Mouse (Mus musculus): ENCODE results near the gene Smndc1.

DNA sequence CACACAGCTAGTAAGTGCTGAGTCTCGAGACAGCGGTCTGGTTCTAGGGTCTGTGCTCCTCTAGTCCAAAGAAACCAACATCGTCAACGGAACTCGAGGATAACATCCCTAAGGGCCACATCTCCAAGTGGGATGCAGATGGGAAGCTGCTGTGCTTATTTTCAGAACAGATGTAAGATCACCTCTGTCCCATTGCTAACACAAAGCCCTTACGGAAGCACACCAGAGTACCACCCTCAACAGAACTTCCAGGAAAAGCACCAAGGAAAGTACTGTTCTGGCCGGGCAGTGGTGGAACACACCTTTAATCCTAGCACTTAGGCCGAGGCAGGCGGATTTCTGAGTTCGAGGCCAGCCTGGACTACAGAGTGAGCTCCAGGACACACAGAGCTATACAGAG, 12.0 kb downstream of the Smndc1 start:
- TF ChIP-seq CTCF (IDR thresholded peaks at IDR 0.05) (no peak), EP300 (IDR thresholded peaks at IDR 0.05) (no peak)

Data from lung, postnatal 0 days (tissue).